Mouse (Mus musculus) embryo, embryonic 11 days (tissue): Measurements from ENCODE around the gene Arhgap6.
A peak's percentile ranks its signal among the peaks of the same experiment; 100 is the strongest.

Experiments
- DNase-seq: peaks from one replicate; pipeline ENCODE4 v3.0.0-alpha.2; 2015

Gene Arhgap6

GRCm38 (mm10) chrX:169007066-169007465 is 212.2 kb downstream of the Arhgap6 start:
- no peak for DNase-seq

GRCm38 (mm10) chrX:169012701-169013100 is 217.8 kb downstream of the Arhgap6 start:
- no peak for DNase-seq

- no peak for DNase-seq
These were observed 239.5 kb downstream of the Arhgap6 start for GRCm38 (mm10) chrX:169034390-169034789.

GRCm38 (mm10) chrX:169036403-169037296 is 241.8 kb downstream of the Arhgap6 start:
- peak; percentile 72 for DNase-seq

- DNase-seq = no peak
These were observed 242.5 kb downstream of the Arhgap6 start for GRCm38 (mm10) chrX:169037401-169037800.

- no peak for DNase-seq
These were observed 249.0 kb downstream of the Arhgap6 start for GRCm38 (mm10) chrX:169043872-169044271.

GRCm38 (mm10) chrX:169047595-169047994 is 252.7 kb downstream of the Arhgap6 start:
- DNase-seq = no peak

- DNase-seq = no peak
These were observed 254.7 kb downstream of the Arhgap6 start for GRCm38 (mm10) chrX:169049550-169049949.

GRCm38 (mm10) chrX:169053907-169054476 is 259.1 kb downstream of the Arhgap6 start:
- peak; percentile 6 for DNase-seq

GRCm38 (mm10) chrX:169062555-169062954 is 267.7 kb downstream of the Arhgap6 start:
- no peak for DNase-seq

- DNase-seq = no peak
These were observed 270.4 kb downstream of the Arhgap6 start for GRCm38 (mm10) chrX:169065298-169065697.

GRCm38 (mm10) chrX:169065922-169066321 is 271.0 kb downstream of the Arhgap6 start:
- no peak for DNase-seq

GRCm38 (mm10) chrX:169075020-169075419 is 280.1 kb downstream of the Arhgap6 start:
- DNase-seq = no peak

- no peak for DNase-seq
These were observed 286.7 kb downstream of the Arhgap6 start for GRCm38 (mm10) chrX:169081609-169082008.

GRCm38 (mm10) chrX:169085871-169086270 is 291.0 kb downstream of the Arhgap6 start:
- peak; percentile 57 for DNase-seq

- no peak for DNase-seq
These were observed 294.3 kb downstream of the Arhgap6 start for GRCm38 (mm10) chrX:169089221-169089620.

GRCm38 (mm10) chrX:169094601-169095000 is 299.7 kb downstream of the Arhgap6 start:
- no peak for DNase-seq

GRCm38 (mm10) chrX:169095584-169095983 is 300.7 kb downstream of the Arhgap6 start:
- no peak for DNase-seq

GRCm38 (mm10) chrX:169102665-169103064 is 307.8 kb downstream of the Arhgap6 start:
- DNase-seq = no peak

GRCm38 (mm10) chrX:169106048-169106622 is 311.2 kb downstream of the Arhgap6 start:
- peak; percentile 1 for DNase-seq

- no peak for DNase-seq
These were observed 312.5 kb downstream of the Arhgap6 start for GRCm38 (mm10) chrX:169107372-169107771.

GRCm38 (mm10) chrX:169110031-169110430 is 315.1 kb downstream of the Arhgap6 start:
- no peak for DNase-seq

GRCm38 (mm10) chrX:169112662-169113061 is 317.8 kb downstream of the Arhgap6 start:
- peak; percentile 2 for DNase-seq
